Mouse (Mus musculus) hindbrain, embryonic 12.5 days (tissue): Measurements from ENCODE around the gene Polr2b. TPM values are rescaled to one million over a fixed set of nuclear protein-coding genes. Genes with fewer than 3 reads are reported as not detected.

Source experiments
- ATAC-seq: fragments of 200-750 bp; cut with Nextera tagmentation; 2 replicates; pipeline ENCODE4 v1.8.0; 2017; ENCODE audit warnings: moderate TSS enrichment; ENCODE audit not compliant: low FRiP score
- H3K27ac ChIP-seq: fragments of 300-500 bp; sonication (generic); 2 replicates; pipeline ENCODE4 v1.5.1; 2016; ENCODE audit warnings: mild to moderate bottlenecking
- H3K27me3 ChIP-seq: fragments of 300-500 bp; sonication (generic); 2 replicates; pipeline ENCODE4 v1.6.1; 2016; ENCODE audit warnings: mild to moderate bottlenecking
- H3K36me3 ChIP-seq: fragments of 300-500 bp; sonication (generic); 2 replicates; pipeline ENCODE4 v1.6.1; 2016; ENCODE audit warnings: mild to moderate bottlenecking
- H3K4me1 ChIP-seq: fragments of 300-500 bp; sonication (generic); 2 replicates; pipeline ENCODE4 v1.6.1; 2016
- H3K4me2 ChIP-seq: fragments of 300-500 bp; sonication (generic); replicated peaks from 2 replicates; pipeline ENCODE4 v1.6.1; 2016; ENCODE audit warnings: mild to moderate bottlenecking
- H3K4me3 ChIP-seq: fragments of 300-500 bp; sonication (generic); 2 replicates; pipeline ENCODE4 v1.5.1; 2016; ENCODE audit warnings: mild to moderate bottlenecking
- H3K9ac ChIP-seq: fragments of 300-500 bp; sonication (generic); 2 replicates; pipeline ENCODE4 v1.6.1; 2016; ENCODE audit warnings: mild to moderate bottlenecking, moderate library complexity
- H3K9me3 ChIP-seq: fragments of 300-500 bp; sonication (generic); replicated peaks from 2 replicates; pipeline ENCODE4 v1.6.1; 2016; ENCODE audit warnings: mild to moderate bottlenecking
- WGBS: fragments of 180-500 bp; shearing (Covaris S2); methylation state at CpG from one replicate; pipeline ENCODE4 v1.1.7; 2016; 5-methylcytosine and 5-hydroxymethylcytosine counted together
- polyA plus RNA-seq: library from polyadenylated mRNA; unstranded; fragments of >200 nt; fragmentation: Nextera tagmentation; extraction: Ambion mirVana; gene quantifications from 2 replicates; pipeline ENCODE4 v1.2.1, GENCODE M21; 2016

Gene Polr2b
- polyA plus RNA-seq, 1 experiment from 2014 or later, result 80.1 TPM

DNA sequence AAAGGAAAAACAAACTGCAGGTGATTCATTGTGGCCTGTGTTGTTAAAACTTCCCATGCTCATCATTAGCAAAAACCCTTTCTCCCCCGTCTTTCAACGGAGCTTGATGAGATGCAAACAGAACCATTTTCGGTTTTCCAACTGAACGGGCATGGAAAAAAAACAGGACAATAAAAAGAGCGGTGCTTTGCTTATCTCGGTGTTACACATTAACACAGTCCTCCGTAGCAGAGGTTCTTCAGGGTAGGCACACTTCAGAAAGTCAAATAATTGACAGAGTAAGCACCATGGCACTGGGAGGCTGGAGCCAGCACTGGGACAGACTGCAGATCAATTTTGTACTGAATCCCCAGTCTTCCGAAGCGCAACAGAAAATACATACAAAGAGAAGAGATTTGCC, 74.8 kb downstream of the Polr2b start:
- ATAC-seq, result no peak
- H3K9ac ChIP-seq, result no peak overlapping the region
- WGBS, result 66% methylated on average over 9 of the region's 9 CpGs

DNA sequence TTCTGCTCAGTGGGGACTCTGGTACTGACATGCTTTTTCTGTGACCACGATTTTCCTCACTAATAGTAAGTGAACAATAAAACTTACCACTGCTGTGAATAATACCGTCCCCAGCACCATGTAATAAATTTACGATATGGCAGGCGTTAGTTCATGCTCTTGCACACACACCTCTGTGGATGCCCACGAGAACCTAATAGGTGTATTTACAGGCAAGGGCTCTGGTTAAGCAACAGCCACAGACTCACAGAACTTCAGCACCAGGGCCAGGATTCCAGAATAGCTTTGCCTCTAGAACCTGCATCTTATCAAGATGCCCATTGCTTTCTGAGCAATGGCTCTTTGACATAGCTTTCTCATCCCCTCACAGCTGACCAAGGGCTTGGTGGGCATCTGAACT, 75.3 kb downstream of the Polr2b start:
- no peaks in the 10 kb centered on the region for H3K27me3 ChIP-seq
- WGBS, result 92% methylated on average over 5 of the region's 5 CpGs
- no peak overlapping the region for H3K4me2 ChIP-seq
- H3K27ac ChIP-seq, result no peak overlapping the region
- no peaks in the 10 kb centered on the region for H3K9me3 ChIP-seq
- no peaks in the 10 kb centered on the region for H3K4me1 ChIP-seq
- no peak overlapping the region for H3K4me3 ChIP-seq
- no peak for ATAC-seq
- H3K36me3 ChIP-seq, result no peaks in the 10 kb centered on the region
- no peak overlapping the region for H3K9ac ChIP-seq

More for the DNA sequence above, 74.8 kb downstream of the Polr2b start:
- no peaks in the 10 kb centered on the region for H3K9me3 ChIP-seq
- no peak overlapping the region for H3K4me2 ChIP-seq
- no peaks in the 10 kb centered on the region for H3K4me1 ChIP-seq
- H3K27ac ChIP-seq, result no peak overlapping the region
- no peak overlapping the region for H3K4me3 ChIP-seq
- no peaks in the 10 kb centered on the region for H3K36me3 ChIP-seq
- no peaks in the 10 kb centered on the region for H3K27me3 ChIP-seq

DNA sequence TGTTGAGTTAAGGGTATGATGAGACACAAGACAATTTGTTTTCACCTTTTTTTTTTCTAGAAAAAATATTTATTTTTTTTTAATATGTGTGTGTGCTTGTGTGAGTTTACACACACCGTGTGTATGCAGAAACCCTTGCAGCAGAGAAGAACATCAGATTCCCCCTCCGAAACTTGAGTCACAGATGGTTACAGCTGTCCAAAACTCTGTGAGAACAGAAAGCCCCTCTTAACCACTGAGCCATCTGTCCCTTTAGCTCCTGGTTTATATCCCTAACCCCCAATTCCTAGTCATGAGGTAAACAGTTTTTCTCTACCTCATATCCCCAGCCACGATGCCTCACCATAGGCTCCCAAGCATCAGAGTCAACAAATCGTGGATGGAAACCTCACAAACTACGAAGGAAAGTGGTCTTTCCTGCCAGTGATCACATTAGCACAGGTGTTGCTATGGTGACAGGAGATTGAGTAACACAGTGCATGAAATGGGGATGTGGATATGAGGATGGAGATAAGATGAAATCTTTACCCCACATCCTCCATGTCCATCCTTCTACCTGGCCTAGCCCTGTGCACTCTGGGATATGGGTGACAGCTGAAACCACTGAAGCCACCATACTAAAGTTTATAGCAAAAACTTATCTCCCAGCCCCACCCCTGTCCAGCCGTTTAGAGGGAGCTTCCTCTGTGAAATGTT, 76.1 kb downstream of the Polr2b start:
- no peaks in the 10 kb centered on the region for H3K9me3 ChIP-seq
- no peak overlapping the region for H3K4me2 ChIP-seq
- no peak overlapping the region for H3K4me3 ChIP-seq
- no peaks in the 10 kb centered on the region for H3K27me3 ChIP-seq
- 87% methylated on average over 6 of the region's 6 CpGs for WGBS
- no peaks in the 10 kb centered on the region for H3K4me1 ChIP-seq
- ATAC-seq, result no peak
- no peak overlapping the region for H3K27ac ChIP-seq
- no peaks in the 10 kb centered on the region for H3K36me3 ChIP-seq
- no peak overlapping the region for H3K9ac ChIP-seq

DNA sequence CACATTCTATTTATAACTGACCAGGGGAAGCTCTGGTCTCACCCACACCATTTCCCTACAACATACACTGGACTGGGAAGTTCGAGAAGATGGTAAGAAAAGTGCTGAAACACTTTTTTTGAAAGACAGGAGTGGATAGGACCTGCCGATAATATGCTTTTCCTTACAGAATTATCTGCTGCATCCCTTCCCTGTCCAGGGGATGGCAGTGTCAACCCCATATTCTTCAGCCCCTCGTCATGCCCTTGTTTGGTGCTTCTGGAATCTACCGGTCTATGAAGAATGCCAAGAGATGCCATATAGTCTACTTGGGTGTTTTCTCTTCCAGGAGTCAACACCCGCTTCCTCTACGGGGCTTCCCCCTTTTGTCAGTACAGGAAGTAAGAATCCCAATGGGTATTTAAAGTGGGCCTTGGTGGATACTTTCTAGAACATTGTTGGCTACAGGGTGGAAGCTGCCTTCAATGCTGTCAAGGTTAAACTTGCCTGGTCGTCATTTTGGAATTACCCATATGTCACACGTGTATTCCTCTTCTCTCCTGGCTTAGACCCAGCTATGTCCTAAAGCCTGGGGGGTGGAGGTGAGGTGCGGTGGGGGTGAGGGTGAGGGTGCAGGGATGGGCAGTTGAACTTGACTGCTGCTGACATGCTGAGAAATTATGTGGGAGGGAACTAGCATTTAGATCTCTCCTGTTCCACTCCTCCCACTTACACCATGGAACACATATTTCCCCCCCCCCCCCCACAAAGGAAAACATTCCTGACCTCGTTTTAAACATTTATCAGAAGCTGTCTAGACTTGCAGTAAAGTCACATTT, 76.9 kb downstream of the Polr2b start:
- no peaks in the 10 kb centered on the region for H3K27me3 ChIP-seq
- H3K27ac ChIP-seq, result no peak overlapping the region
- H3K4me3 ChIP-seq, result no peak overlapping the region
- H3K4me2 ChIP-seq, result no peak overlapping the region
- ATAC-seq, result no peak
- no peaks in the 10 kb centered on the region for H3K9me3 ChIP-seq
- H3K4me1 ChIP-seq, result no peaks in the 10 kb centered on the region
- 71% methylated on average over 10 of the region's 10 CpGs for WGBS
- no peak overlapping the region for H3K9ac ChIP-seq
- no peaks in the 10 kb centered on the region for H3K36me3 ChIP-seq

DNA sequence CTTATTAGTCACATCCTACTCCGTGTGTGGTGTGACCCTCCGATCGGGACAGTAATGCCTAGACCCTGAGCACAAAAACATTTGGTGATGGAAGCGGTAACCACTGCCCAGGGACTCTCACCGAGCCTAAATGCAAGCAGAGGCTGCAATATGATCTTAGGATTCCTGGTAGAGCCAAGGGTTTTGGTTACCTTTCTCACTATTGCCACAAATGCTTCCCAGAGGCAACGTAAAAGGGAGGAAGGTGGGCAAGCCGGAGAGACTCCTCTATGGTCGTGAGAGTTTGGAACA, 77.4 kb downstream of the Polr2b start:
- no peaks in the 10 kb centered on the region for H3K36me3 ChIP-seq
- no peak overlapping the region for H3K4me3 ChIP-seq
- H3K9me3 ChIP-seq, result no peaks in the 10 kb centered on the region
- H3K27ac ChIP-seq, result no peak overlapping the region
- ATAC-seq, result no peak
- H3K27me3 ChIP-seq, result no peaks in the 10 kb centered on the region
- 78% methylated on average over 8 of the region's 8 CpGs for WGBS
- no peak overlapping the region for H3K9ac ChIP-seq
- H3K4me2 ChIP-seq, result no peak overlapping the region
- H3K4me1 ChIP-seq, result no peaks in the 10 kb centered on the region

DNA sequence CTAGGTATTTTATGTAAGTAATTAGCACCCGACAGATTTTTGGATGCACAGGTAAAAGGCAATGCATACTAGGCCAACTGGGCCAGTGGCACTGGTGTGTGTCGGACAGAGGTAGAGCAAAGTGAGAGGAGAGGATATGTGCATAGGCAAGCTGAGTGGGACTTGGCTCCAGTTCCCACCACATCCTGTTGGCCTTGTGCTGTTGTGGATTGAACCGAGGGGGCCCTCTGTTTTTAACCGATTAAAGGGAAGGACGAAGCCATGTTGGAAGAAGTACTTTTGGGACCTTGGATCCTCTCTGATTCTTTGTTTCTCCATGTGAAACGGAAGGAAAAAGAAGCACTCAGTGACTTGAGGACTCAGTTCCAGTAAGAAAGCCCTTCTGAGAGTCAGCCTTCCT, 78.4 kb downstream of the Polr2b start:
- no peak for ATAC-seq
- Histone ChIP-seq H3K27ac (no peak overlapping the region), H3K4me3 (no peak overlapping the region), H3K9ac (no peak overlapping the region), H3K27me3 (no peaks in the 10 kb centered on the region), H3K4me2 (no peak overlapping the region), H3K36me3 (no peaks in the 10 kb centered on the region), H3K9me3 (no peaks in the 10 kb centered on the region), H3K4me1 (no peaks in the 10 kb centered on the region)
- WGBS, result 87% methylated on average over 6 of the region's 6 CpGs

DNA sequence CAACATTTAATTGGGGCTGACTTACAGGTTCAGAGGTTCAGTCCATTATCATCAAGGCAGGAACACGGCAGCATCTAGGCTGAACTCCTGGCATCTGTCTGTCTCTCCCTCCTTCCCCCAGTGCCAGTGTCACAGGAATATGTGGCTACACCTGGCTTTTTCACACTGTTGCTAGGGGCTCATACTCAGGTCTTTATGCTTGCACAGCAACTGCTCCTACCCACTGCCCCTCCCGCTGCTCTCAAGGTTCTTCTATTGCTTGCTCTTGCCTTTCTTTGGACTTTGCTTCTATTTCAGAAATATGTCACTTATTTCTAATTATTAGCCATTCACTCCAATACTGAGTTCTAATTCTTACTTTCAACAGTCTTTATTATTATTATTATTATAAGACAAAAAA, 80.3 kb downstream of the Polr2b start:
- no peak overlapping the region for H3K4me3 ChIP-seq
- H3K4me1 ChIP-seq, result peaks cover 5% of the 10 kb centered on the region; the same call in 1 of the 2 replicates
- 79% methylated on average over 2 of the region's 2 CpGs for WGBS
- H3K36me3 ChIP-seq, result no peaks in the 10 kb centered on the region
- no peak overlapping the region for H3K4me2 ChIP-seq
- H3K27me3 ChIP-seq, result no peaks in the 10 kb centered on the region
- no peak overlapping the region for H3K27ac ChIP-seq
- no peaks in the 10 kb centered on the region for H3K9me3 ChIP-seq
- ATAC-seq, result no peak
- H3K9ac ChIP-seq, result no peak overlapping the region

DNA sequence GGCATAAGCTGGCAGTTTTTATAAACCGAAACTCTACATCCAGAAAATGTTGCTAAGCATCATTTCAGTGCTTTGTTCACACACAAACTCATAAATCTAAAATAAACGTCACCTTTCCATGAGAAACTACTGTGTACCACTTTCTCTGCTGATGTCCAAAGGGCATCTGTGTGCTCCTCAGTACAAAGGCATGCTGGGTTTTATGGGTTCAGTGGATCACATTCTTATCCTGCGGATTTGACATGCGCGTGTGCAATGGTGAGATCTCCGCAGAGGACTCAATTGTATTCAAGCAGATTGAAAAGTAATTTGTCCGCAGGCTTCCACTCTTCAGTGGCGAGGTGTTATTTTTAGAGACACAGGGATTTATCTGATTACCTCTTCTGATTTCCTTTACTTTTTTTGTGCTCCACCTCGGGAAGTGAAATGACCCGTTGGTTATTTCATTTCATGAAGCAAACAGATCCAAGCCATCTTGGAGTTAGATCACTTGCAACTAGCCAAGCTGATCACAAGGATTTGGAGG, 83.2 kb downstream of the Polr2b start:
- H3K4me3 ChIP-seq, result no peak overlapping the region
- H3K27ac ChIP-seq, result no peak overlapping the region
- no peaks in the 10 kb centered on the region for H3K27me3 ChIP-seq
- H3K9ac ChIP-seq, result no peak overlapping the region
- H3K9me3 ChIP-seq, result no peaks in the 10 kb centered on the region
- H3K4me1 ChIP-seq, result peaks cover 5% of the 10 kb centered on the region; the same call in 1 of the 2 replicates
- H3K36me3 ChIP-seq, result no peaks in the 10 kb centered on the region
- no peak overlapping the region for H3K4me2 ChIP-seq
- 87% methylated on average over 10 of the region's 10 CpGs for WGBS
- ATAC-seq, result no peak

DNA sequence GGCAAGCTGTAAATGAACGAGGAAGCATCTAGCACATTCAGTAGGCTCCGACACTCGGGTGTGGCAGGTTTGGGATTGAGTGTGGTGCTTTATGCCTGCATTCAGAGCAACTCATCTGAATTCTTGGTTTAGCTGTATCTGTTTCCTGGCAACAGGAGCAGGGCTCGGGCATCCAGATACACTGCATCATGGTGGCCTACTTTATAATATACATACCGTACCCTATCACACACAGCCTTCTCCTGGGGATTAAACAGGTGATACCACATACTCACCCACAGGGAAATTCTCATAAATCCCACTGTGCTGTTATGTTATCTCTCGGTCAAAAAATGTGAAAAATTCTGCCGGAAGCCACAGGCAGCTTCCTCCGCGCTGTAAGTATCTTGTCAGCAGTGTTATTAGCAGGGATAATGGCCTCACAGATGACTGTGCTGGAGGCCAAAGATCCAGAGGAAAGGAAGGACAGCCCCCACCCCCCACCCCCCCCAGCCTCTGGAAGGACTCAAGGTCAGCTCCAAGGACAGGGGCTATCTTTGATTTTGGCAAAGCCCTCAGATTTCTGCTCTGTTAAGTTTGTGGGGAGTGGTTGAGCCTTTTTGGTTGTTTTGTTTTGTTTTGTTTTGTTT, 84.2 kb downstream of the Polr2b start:
- no peaks in the 10 kb centered on the region for H3K36me3 ChIP-seq
- no peaks in the 10 kb centered on the region for H3K27me3 ChIP-seq
- ATAC-seq, result no peak
- 57% methylated on average over 9 of the region's 9 CpGs for WGBS
- no peak overlapping the region for H3K4me3 ChIP-seq
- H3K9me3 ChIP-seq, result no peaks in the 10 kb centered on the region
- peaks cover 5% of the 10 kb centered on the region; the same call in 1 of the 2 replicates for H3K4me1 ChIP-seq
- no peak overlapping the region for H3K4me2 ChIP-seq
- H3K9ac ChIP-seq, result no peak overlapping the region
- H3K27ac ChIP-seq, result no peak overlapping the region

DNA sequence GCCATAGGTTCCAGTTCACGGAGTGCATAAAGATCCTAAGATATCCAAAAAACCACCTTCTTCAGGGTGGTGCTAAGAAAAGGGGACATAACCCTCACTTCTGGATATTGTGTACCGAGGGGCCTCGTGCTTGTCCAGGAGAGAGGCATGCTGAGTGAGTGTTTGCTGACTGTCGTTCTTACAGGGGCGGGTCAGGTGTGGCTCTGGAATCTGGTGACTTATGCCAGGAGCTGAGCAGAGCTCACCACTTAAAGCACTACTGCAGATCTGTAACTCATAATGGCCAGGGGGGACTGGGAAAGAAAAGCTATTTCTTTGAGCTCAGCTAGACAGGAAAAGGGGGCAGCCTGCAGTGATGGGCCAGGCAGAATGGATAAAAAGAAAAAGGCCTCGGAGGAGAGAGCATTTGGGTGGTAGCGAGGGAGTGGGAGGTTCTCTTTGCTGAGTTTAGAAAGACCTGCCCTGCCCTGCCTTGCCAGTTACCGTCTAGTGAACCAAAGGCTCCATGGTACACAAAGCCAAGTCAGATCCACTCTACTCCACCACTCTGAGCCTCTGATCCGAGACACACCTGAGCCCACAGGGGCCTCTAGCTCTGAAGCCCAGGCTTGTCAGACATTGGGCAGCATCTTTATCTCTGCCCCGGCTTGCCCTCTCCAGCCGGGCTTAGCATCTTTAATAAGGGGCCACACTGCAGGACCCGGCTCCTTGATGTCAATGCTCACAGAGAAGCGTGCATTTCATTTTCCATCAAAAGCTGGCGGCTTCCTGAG, 88.5 kb downstream of the Polr2b start:
- ATAC-seq, result no peak
- Histone ChIP-seq H3K9me3 (no peaks in the 10 kb centered on the region), H3K27ac (no peak overlapping the region), H3K4me3 (no peak overlapping the region), H3K27me3 (0 out of 2 replicates have a peak, but pooled peaks cover 3% of the 10 kb centered on the region), H3K4me2 (no peak overlapping the region), H3K4me1 (peaks cover 5% of the 10 kb centered on the region; the same call in 1 of the 2 replicates), H3K36me3 (no peaks in the 10 kb centered on the region), H3K9ac (no peak overlapping the region)
- 58% methylated on average over 14 of the region's 14 CpGs for WGBS
